Mouse (Mus musculus) CD4-positive, CD25-positive, alpha-beta regulatory T cell (primary cell): ENCODE measurements around the gene Acly. TPM values are rescaled to one million over a fixed set of nuclear protein-coding genes. Genes with fewer than 3 reads are reported as not detected.

Experiments
- polyA plus RNA-seq: library from polyadenylated mRNA; unstranded; fragments of 100-300 nt; shearing (Covaris generic); gene quantifications from one replicate; pipeline ENCODE4 v1.2.1, GENCODE M21; 2017

Gene Acly
- polyA plus RNA-seq = 155 TPM

DNA sequence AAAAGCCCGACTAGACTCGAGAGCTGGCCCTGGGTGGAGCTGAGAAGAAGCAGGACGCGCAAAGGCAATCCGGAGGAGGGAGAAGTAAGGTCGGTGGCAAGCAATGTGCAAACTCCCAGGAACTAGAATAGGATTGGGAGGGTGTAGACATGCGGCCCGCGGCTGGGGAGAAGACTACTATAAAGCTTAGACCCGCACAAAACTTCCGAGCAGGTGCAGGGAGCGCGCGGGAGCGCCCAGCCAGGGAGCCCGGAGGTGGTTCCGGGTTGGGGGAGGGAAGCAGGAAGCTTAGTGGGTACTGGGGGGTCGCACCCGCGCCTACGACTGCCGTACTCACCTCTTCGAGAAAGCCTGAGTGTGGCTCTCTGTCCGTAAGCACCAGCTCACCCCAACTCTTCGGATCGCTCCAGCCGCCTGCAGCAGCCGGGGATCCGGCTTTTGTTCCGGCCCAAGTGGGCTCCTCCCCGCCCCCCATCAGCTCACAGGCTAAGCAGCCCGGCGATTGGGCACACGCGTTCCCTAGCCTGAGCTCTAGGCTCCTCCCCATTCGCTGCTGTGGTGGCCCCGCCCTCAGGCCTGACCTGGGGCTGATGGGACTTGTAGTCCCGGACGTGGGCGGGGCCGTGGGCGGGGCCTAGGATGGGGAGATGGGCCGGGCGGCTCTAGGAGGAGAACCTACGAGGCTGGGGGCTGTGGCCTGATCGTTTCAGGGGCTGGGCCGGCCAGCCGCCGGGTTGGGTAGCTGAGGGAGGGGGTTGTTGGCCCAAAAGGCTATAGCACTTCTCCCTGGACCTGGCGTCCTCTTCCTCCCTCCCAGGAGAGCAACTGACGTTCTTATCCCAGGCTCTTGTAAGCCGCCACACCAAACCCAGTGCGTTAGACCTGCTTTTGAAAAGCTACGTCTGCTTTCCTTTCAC lies at the start of gene Acly:
Acly (minus strand) TSS at position 543 of the 917 bp plus-strand sequence.

GRCm38 (mm10) chr11:100574708-100575483 lies 47.1 kb upstream of the Acly start, which contains the start of gene Cnp:
Cnp (plus strand) TSS chr11:100574904.

DNA sequence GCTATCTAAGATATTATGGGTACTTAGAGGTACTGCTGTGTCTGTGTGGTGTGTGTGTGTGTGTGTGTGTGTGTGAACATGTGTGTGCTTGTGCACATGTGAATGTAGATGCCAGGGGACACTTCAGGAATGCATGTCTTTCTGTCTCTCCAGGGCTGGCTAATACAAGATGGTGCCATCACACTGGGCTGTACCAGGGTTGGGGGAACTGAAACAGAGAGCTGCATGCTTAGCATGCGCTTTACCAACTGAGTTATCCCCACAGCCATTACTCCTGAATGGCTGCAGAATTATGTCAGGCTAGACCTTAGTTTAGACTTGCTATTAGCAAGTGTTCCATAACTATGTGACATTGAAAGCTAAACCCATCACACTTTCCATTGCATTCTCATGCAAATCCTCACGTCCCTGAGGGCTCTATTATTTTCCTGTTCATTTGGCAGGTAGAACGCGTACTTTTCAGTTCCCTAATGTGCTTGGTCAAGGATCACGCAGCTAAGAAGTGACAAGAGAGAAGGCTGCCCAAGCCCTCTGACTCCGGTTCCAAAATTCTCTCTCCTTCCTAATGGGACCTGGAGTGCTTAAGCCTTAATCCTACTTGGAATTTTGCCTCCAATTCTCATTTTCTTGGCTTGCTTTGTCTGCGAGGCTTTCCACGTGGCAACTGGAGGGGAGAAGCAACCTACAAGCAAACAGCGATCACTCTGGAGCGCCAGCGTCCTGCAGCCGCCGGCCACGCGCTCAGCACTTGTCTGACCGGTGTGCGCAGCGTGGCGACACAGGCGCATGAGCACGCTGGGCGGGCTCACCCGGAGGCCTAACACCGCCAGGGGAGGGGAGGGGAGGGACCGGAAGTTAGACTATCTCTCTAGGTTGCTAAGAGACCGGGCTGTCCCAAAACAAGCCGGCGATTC lies 17.3 kb upstream of the Acly start, which contains the start of gene Ttc25:
Ttc25 (plus strand) TSS at position 776 of the 914 bp plus-strand sequence.

GRCm38 (mm10) chr11:100472197-100472934 lies 55.4 kb downstream of the Acly start, which contains the start of gene Klhl11:
Klhl11 (minus strand) TSS chr11:100472741.

GRCm38 (mm10) chr11:100441797-100442196 lies 86.0 kb downstream of the Acly start, which contains the start of the genes Nt5c3b and Klhl10:
Nt5c3b (minus strand) TSS chr11:100441808.
Klhl10 (plus strand) TSS chr11:100441917.

Other genes with a start within 250 kb of the Acly start
- gene Eif1, start 208.1 kb downstream of the Acly start, polyA plus RNA-seq = 2,424 TPM
- gene Gast, start 193.6 kb downstream of the Acly start, polyA plus RNA-seq = not detected
- 2.1 TPM for gene Hap1, start 171.9 kb downstream of the Acly start, polyA plus RNA-seq
- gene Jup, start 130.2 kb downstream of the Acly start, polyA plus RNA-seq = 2.8 TPM
- gene P3h4, start 113.2 kb downstream of the Acly start, polyA plus RNA-seq = not detected
- gene Fkbp10, start 112.3 kb downstream of the Acly start, polyA plus RNA-seq = 0.30 TPM
- gene Nt5c3b, start 86.2 kb downstream of the Acly start, polyA plus RNA-seq = 163 TPM
- 0.29 TPM for gene Klhl10, start 86.1 kb downstream of the Acly start, polyA plus RNA-seq
- gene Klhl11, start 55.3 kb downstream of the Acly start, polyA plus RNA-seq = 4.2 TPM
- gene Ttc25, start 17.6 kb upstream of the Acly start, polyA plus RNA-seq = 0.13 TPM
- 392 TPM for gene Cnp, start 46.9 kb upstream of the Acly start, polyA plus RNA-seq
- gene Nkiras2, start 91.2 kb upstream of the Acly start, polyA plus RNA-seq = 28.4 TPM
- gene Dnajc7, start 92.2 kb upstream of the Acly start, polyA plus RNA-seq = 616 TPM
- 0.51 TPM for gene Zfp385c, start 164.5 kb upstream of the Acly start, polyA plus RNA-seq
- 33.4 TPM for gene Dhx58, start 176.3 kb upstream of the Acly start, polyA plus RNA-seq
- 69.0 TPM for gene Kat2a, start 184.5 kb upstream of the Acly start, polyA plus RNA-seq
- 0.47 TPM for gene Hspb9, start 185.8 kb upstream of the Acly start, polyA plus RNA-seq
- gene Rab5c, start 210.2 kb upstream of the Acly start, polyA plus RNA-seq = 52.0 TPM
- gene Kcnh4, start 231.9 kb upstream of the Acly start, polyA plus RNA-seq = 0.59 TPM
- gene Hcrt, start 234.9 kb upstream of the Acly start, polyA plus RNA-seq = not detected
- gene Ghdc, start 243.0 kb upstream of the Acly start, polyA plus RNA-seq = 5.3 TPM